Mouse (Mus musculus) left cerebral cortex, postnatal 36 days (tissue): Measurements from ENCODE around the gene Cacna1d. TPM values are rescaled to one million over a fixed set of nuclear protein-coding genes. Genes with fewer than 3 reads are reported as not detected.

Source experiments
- DNase-seq, 2 experiments: peaks; one replicate each; pipeline ENCODE4 v3.0.0; 2021 to 2022; ENCODE audit warnings: low spot score in 2 of 2, mixed read lengths in 1 of 2
- intact Hi-C: fragments of 180-260 bp; cut with DNase I; formaldehyde crosslinking; loops from one replicate; pipeline ENCODE4 v1.15.1; 2025
- total RNA-seq, 2 experiments: library from RNA; stranded (reverse); gene quantifications; 2 replicates each; pipeline ENCODE4 v1.2.3; 2021

Gene Cacna1d
- total RNA-seq, 2 experiments from 2014 or later, result 42.7 to 62.0 TPM

GRCm38 (mm10) chr14:30018463-30018801, 472.8 kb downstream of the Cacna1d start:
- intact Hi-C loops, result no loop called here

GRCm38 (mm10) chr14:30017794-30018462, 473.3 kb downstream of the Cacna1d start:
- no peak for DNase-seq
- intact Hi-C loops, result no loop called here

More at GRCm38 (mm10) chr14:30018463-30018801, 472.8 kb downstream of the Cacna1d start:
- no peak for DNase-seq

- DNase-seq, result no peak
- intact Hi-C loops, result no loop called here
Measured at GRCm38 (mm10) chr14:30016666-30017065, 474.6 kb downstream of the Cacna1d start.

- intact Hi-C loops, result no loop called here
- no peak for DNase-seq
Measured at GRCm38 (mm10) chr14:30015008-30015407, 476.2 kb downstream of the Cacna1d start.

GRCm38 (mm10) chr14:30014487-30014886, 476.8 kb downstream of the Cacna1d start:
- no peak for DNase-seq
- intact Hi-C loops, result no loop called here

- no peak for DNase-seq
- intact Hi-C loops, result no loop called here
Measured at GRCm38 (mm10) chr14:30011886-30012560, 479.2 kb downstream of the Cacna1d start.

GRCm38 (mm10) chr14:30009864-30010560, 481.2 kb downstream of the Cacna1d start:
- intact Hi-C loops, result no loop called here
- no peak for DNase-seq

- intact Hi-C loops, result no loop called here
Measured at GRCm38 (mm10) chr14:30008733-30009575, 482.3 kb downstream of the Cacna1d start, which contains the start of the genes Il17rb and Chdh. Il17rb (minus strand) TSS chr14:30008896. Chdh (plus strand) TSS chr14:30009023.

GRCm38 (mm10) chr14:29999475-29999811, 491.8 kb downstream of the Cacna1d start:
- intact Hi-C loops, result no loop called here
- DNase-seq, result no peak

More at GRCm38 (mm10) chr14:30008733-30009575, 482.3 kb downstream of the Cacna1d start, which contains the start of the genes Il17rb and Chdh:
- DNase-seq, result peak in 1 of 2 experiments; percentile 30

- intact Hi-C loops, result no loop called here
- peak in 1 of 2 experiments; percentile 34 for DNase-seq
Measured at GRCm38 (mm10) chr14:29998747-29999474, 492.3 kb downstream of the Cacna1d start.

- intact Hi-C loops, result no loop called here
- DNase-seq, result no peak
Measured at GRCm38 (mm10) chr14:29997345-29997744, 493.9 kb downstream of the Cacna1d start.

GRCm38 (mm10) chr14:29996000-29996751, 495.1 kb downstream of the Cacna1d start:
- intact Hi-C loops, result no loop called here
- DNase-seq, result peak in 1 of 2 experiments; percentile 15

GRCm38 (mm10) chr14:29994976-29995375, 496.3 kb downstream of the Cacna1d start:
- intact Hi-C loops, result no loop called here
- no peak for DNase-seq

Other genes starting within 250 kb of the Cacna1d start
- gene Dcp1a, start 11.9 kb downstream of the Cacna1d start, total RNA-seq, result 10 to 100 TPM; 18.0 to 20.8 TPM
- gene Tkt, start 56.9 kb upstream of the Cacna1d start, total RNA-seq, result 100 to 1,000 TPM; 160 to 179 TPM
- gene Prkcd, start 134.8 kb upstream of the Cacna1d start, total RNA-seq, result 10 to 100 TPM in 1 of 2 experiments, 1 to 10 TPM in 1; 9.8 to 15.4 TPM
- gene Rft1, start 162.9 kb upstream of the Cacna1d start, total RNA-seq, result 10 to 100 TPM; 12.6 to 12.9 TPM
- gene Sfmbt1, start 223.4 kb upstream of the Cacna1d start, total RNA-seq, result 10 to 100 TPM; 33.3 to 35.2 TPM